Mouse (Mus musculus) ES-E14 (cell line): ENCODE results near the gene Ctrb1.

ENCODE experiments used
- CHD2 ChIP-seq: IDR thresholded peaks from 2 replicates; pipeline ENCODE4 v1.6.1; 2014; ENCODE audit warnings: mild to moderate bottlenecking, low read depth, low read length, inconsistent platforms
- HCFC1 ChIP-seq: IDR thresholded peaks from 2 replicates; pipeline ENCODE4 v1.6.1; 2012; ENCODE audit warnings: low read length, inconsistent platforms, borderline replicate concordance; ENCODE audit not compliant: insufficient read depth
- ZC3H11A ChIP-seq: IDR thresholded peaks from 2 replicates; pipeline ENCODE4 v1.6.1; 2012; ENCODE audit warnings: low read depth, mild to moderate bottlenecking, inconsistent platforms, low read length, borderline replicate concordance
- ZNF384 ChIP-seq: IDR thresholded peaks from 2 replicates; pipeline ENCODE4 v1.6.1; 2012; ENCODE audit warnings: low read depth, low read length, inconsistent platforms

DNA sequence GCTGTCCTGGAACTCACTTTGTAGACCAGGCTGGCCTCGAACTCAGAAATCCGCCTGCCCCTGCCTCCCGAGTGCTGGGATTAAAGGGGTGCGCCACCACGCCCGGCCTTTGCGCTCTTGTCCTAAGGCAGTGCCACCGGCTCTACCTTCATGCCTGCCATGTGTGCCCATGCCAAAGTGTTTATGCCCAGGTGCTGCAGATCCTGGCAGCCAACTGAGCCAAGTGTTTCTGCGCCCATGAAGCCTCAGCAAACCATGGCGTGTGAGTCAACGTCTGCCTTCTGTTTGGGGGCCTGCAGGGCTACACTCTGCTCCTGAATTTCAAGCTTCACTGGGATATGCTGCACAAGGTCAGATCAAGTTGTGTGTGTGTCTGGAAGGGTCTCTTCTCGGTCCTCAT lies 13.8 kb upstream of the Ctrb1 start:
- no peak for TF ChIP-seq ZC3H11A
- TF ChIP-seq ZNF384: no peak
- no peak for TF ChIP-seq CHD2
- TF ChIP-seq HCFC1: no peak
